8 mouse cellular contexts compared by ENCODE assay signal in the genomic region with DNA sequence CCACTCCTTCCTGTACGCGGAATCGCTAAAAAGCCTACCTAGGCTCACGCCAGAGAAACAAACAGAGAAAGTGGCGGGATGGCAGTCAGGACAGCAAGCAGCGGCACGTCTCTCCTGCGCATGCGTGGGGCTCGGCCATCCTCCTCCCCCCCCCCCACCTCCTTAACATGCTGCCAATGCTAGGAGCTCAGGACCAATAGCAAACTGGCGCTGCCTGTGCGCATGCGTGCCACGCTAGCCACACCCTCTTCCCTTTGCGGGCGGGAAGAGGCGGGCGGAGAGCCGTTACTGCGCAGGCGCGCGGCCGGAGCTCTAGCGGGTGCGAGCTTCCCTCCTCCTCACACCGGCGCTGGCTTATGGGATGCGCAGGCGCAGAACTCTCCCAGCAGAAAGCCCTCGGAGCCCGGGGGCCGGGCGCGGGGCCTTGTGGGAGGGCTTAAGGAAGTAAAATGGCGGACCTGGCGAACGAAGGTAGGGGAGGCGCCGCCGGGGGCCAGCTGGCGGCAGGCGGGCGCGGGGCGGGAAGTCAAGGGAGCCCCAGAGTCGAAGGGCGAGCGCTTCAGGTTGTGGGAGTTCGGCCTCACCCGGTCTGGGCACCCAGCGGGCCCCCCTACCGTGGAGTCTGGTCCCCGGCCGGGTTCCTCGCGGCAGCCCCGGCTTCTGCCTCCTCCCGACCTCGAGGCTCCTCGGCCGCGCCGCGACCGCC. TPM values are rescaled to one million over a fixed set of nuclear protein-coding genes. Genes with fewer than 3 reads are reported as not detected.
DNase-seq lines count a peak whose midpoint lies in the region; ATAC-seq lines count a peak whose summit lies in the region.

Ranbp3 (plus strand) TSS at position 354 of the 706 bp plus-strand sequence.

- H3K27me3 ChIP-seq in lung, embryonic 16.5 days (ENCODE audit: control insufficient read depth, insufficient read depth, low read depth, low read length) = no peaks in the 10 kb centered on the region

- peak; percentile 95 for DNase-seq in MEL-GATA-1-ER (ENCODE audit: extremely low read depth, low read depth)
- DNase-seq in cerebellum, adult 8-10 months = peak; percentile 99
- peak; percentile 99 for DNase-seq in forelimb bud, embryonic 11.5 days (ENCODE audit: low read depth, low spot score)
- DNase-seq in layer of hippocampus, adult 9-10 months (ENCODE audit: low spot score) = peak; percentile 87
- peak; percentile 94 for DNase-seq in ovary, postnatal 10 days (ENCODE audit: low spot score)
- DNase-seq in thymus, postnatal 10 days (ENCODE audit: low spot score in 2 of 2) = peak; percentile 99 to 100

- H3K36me3 ChIP-seq in lung, embryonic 16.5 days (ENCODE audit: control insufficient read depth, insufficient read depth, low read length) = peaks cover 19% of the 10 kb centered on the region

- no peaks in the 10 kb centered on the region for H3K9me3 ChIP-seq in lung, embryonic 16.5 days (ENCODE audit: control insufficient read depth, low read length)

- H3K4me1 ChIP-seq in lung, embryonic 16.5 days (replicated peaks; ENCODE audit: control insufficient read depth, insufficient read depth, low read length) = peaks cover 18% of the 10 kb centered on the region

- peak within 1 kb of the TSS; percentile 96 for H3K27ac ChIP-seq in lung, embryonic 16.5 days (ENCODE audit: low read length)

- H3K4me2 ChIP-seq in lung, embryonic 16.5 days (ENCODE audit: low read depth, low read length) = peak within 1 kb of the TSS; percentile 83

- peak; percentile 86 to 87 for ATAC-seq in hematopoietic stem cell, adult 5-6 weeks (replicated peaks in 1 of 2; ENCODE audit: insufficient read depth in 1 of 2, low FRiP score in 2 of 2, low TSS enrichment in 1 of 2, low read depth in 1 of 2, poor library complexity in 2 of 2, severe bottlenecking in 2 of 2)
- peak; percentile 94 for ATAC-seq in lung, embryonic 16.5 days (ENCODE audit: low read depth)

- H3K4me3 ChIP-seq in lung, embryonic 16.5 days (ENCODE audit: low read length) = peak within 1 kb of the TSS; percentile 80

- 0% methylated on average over 46 of the region's 66 CpGs for WGBS in lung, embryonic 16.5 days

- peak within 1 kb of the TSS; percentile 89 for H3K9ac ChIP-seq in lung, embryonic 16.5 days (ENCODE audit: low read length)

RNA-seq across cellular contexts. Expression of gene Ranbp3, which starts in this region (rescaled TPM):
- 51.9 and 53.5 TPM in 2 replicates for total RNA-seq in hematopoietic stem cell, adult 5-6 weeks (2017)
- polyA plus RNA-seq in lung, embryonic 16.5 days (2015; fragmentation: Nextera tagmentation; extraction: Ambion mirVana) = 80.2 and 92.8 TPM in 2 replicates

Comparison
In these comparisons a context has a peak if more than half of its experiments do, and no peak if none do; other contexts are left out.
1. Peak in every context shown above with its lines: DNase-seq, ATAC-seq, H3K4me3 ChIP-seq and H3K27ac ChIP-seq.